Mouse (Mus musculus) midbrain, embryonic 10.5 days (tissue): ENCODE measurements at regions not wholly inside any gene's neighbourhood (a gene's known extent, or its start where the extent isn't known, plus 50 kb on each side); places are given as distances from the start of the nearest gene placed in this dataset.
A peak's percentile ranks its signal among the peaks of the same experiment; 100 is the strongest.

ENCODE experiments used
- DNase-seq: peaks from one replicate; pipeline ENCODE4 v3.0.0-alpha.2; 2017; ENCODE audit warnings: low spot score
- H3K27ac ChIP-seq: fragments of 300-500 bp; sonication (generic); replicated peaks from 2 replicates; pipeline ENCODE4 v1.5.1; 2016; ENCODE audit warnings: mild to moderate bottlenecking
- H3K27me3 ChIP-seq: fragments of 300-500 bp; sonication (generic); 2 replicates; pipeline ENCODE4 v1.6.1; 2016; ENCODE audit warnings: low read depth, mild to moderate bottlenecking; ENCODE audit not compliant: poor library complexity, severe bottlenecking
- H3K36me3 ChIP-seq: fragments of 300-500 bp; sonication (generic); 2 replicates; pipeline ENCODE4 v1.6.1; 2016; ENCODE audit warnings: mild to moderate bottlenecking, moderate library complexity
- H3K4me1 ChIP-seq: fragments of 300-500 bp; sonication (generic); 2 replicates; pipeline ENCODE4 v1.6.1; 2016
- H3K4me3 ChIP-seq: fragments of 300-500 bp; sonication (generic); 2 replicates; pipeline ENCODE4 v1.5.1; 2016; ENCODE audit warnings: mild to moderate bottlenecking, moderate library complexity
- H3K9me3 ChIP-seq: fragments of 300-500 bp; sonication (generic); replicated peaks from 2 replicates; pipeline ENCODE4 v1.6.1; 2016; ENCODE audit warnings: mild to moderate bottlenecking
- WGBS: fragments of 180-500 bp; shearing (Covaris S2); methylation state at CpG from one replicate; pipeline ENCODE4 v1.1.7; 2016; 5-methylcytosine and 5-hydroxymethylcytosine counted together

DNA sequence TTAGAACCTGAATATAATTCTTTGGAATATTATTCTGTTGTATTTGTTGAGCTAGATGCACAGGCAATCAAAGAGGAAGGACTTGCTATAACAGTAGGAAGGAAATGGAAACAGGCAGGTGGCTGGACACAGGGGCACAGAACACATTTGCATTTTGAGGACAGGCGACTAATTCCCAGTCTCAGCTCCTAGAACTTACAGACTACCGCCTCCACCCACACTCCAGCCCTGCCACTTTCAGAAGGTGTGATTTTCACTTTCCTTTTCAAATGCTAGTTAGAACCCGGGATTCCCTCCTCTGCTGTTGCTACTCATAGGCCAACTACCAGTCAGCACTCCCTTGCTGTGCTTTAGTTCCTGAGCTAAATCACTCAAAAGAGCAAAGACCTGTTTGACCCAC is 360.4 kb upstream of the Arid1b start:
- Histone ChIP-seq H3K27me3 (no peaks in the 10 kb centered on the region), H3K9me3 (no peaks in the 10 kb centered on the region), H3K4me1 (peaks cover 8% of the 10 kb centered on the region), H3K27ac (no peak overlapping the region), H3K4me3 (no peak overlapping the region), H3K36me3 (no peaks in the 10 kb centered on the region)
- DNase-seq, result no peak
- WGBS, result 62% methylated on average over 3 of the region's 3 CpGs

DNA sequence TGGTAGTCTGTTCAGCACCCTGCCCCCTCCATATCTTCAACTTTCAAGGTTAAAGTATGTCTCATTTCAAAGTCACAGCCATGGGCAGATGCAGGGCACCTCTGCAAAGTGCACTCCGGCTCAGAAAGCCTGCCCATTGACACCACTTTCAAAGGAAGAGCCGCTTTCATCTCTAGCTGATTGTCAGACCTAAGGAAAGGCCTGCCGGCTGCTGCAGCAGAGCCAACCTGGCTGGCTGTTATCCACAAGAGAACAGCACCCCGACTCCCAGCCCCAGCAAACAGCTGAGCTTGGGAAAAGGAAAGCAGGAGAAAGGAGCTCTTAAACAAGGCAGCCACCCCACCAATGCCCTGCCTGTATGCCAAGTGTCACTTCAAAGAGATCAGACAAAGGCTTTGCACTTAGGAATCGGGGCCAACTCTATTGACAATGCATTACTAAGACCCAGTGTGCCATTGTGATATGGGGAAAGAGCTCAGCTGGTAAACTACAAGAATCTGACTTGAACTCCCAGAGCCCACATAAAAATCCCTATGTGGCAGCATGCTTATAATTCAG is 357.3 kb upstream of the Arid1b start:
- Histone ChIP-seq H3K4me1 (peaks cover 6% of the 10 kb centered on the region), H3K27me3 (no peaks in the 10 kb centered on the region), H3K9me3 (no peaks in the 10 kb centered on the region), H3K36me3 (no peaks in the 10 kb centered on the region), H3K27ac (peak overlapping the region; percentile 46; the same call in 1 of the 2 replicates), H3K4me3 (no peak overlapping the region)
- no peak for DNase-seq
- WGBS, result 45% methylated on average over 5 of the region's 5 CpGs

DNA sequence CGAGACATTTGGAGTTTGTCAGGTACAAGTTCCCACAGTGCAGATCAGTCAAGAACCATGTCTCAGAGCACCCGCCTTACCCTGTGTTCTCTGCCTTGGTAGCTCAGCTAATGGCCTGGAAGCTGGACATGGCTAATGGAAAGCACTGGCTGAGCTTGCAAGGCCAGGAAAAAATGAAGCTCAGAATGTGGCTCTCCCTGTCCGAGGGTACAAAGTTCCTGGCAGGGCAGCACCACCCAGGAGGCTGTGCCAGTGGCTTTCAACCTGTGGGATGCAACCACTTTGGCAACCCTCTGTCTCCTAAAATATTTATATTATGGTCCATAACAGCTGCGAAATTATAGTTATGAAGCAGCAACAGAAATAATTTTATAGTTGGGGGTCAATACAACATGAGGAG is 354.6 kb upstream of the Arid1b start:
- DNase-seq, result no peak
- 88% methylated on average over 4 of the region's 4 CpGs for WGBS
- H3K9me3 ChIP-seq, result no peaks in the 10 kb centered on the region

DNA sequence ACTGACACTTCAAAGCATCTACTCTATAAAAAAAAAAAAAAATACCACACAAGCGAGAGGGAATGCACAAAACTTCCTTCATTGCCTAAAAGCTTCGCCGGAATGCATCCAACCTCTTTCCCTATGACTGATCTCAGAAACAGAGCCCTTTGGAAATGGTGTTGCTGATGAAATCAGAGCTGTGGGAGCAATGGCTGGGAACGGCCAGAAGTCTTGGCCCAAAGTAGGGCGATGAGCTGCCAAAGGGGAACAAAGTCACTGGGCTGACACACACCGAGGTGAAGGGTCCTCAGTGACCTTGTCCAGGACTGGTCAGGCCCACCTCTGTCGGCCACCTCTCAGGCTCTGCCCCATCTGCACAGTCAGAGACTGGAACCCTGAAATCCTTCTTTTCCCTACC is 353.6 kb upstream of the Arid1b start:
- 93% methylated on average over 7 of the region's 7 CpGs for WGBS
- H3K27me3 ChIP-seq, result no peaks in the 10 kb centered on the region
- H3K27ac ChIP-seq, result no peak overlapping the region
- H3K9me3 ChIP-seq, result no peaks in the 10 kb centered on the region
- H3K4me3 ChIP-seq, result no peak overlapping the region
- H3K4me1 ChIP-seq, result peaks cover 6% of the 10 kb centered on the region
- no peaks in the 10 kb centered on the region for H3K36me3 ChIP-seq
- DNase-seq, result no peak

More for the DNA sequence above, 354.6 kb upstream of the Arid1b start:
- Histone ChIP-seq H3K36me3 (no peaks in the 10 kb centered on the region), H3K4me3 (no peak overlapping the region), H3K27me3 (no peaks in the 10 kb centered on the region), H3K4me1 (peaks cover 6% of the 10 kb centered on the region), H3K27ac (no peak overlapping the region)

DNA sequence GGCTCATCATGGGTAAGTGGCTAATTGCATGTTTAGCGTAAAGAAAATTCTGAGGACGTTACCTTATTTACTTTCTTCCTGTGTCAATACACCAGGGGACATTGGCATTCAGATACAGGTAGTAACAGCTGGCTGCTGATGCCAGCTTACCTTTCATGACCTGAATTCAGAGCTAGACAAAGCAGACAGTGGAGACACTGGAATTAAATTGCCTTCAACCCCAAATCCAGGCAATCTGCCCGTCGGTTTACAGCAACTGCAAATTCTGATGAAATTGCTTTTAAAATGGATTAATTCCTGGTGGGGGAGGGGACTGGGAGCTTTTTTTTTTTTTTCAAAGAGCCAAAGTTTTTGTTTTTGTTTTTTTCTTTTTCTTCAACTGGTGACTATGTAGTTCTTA is 353.0 kb upstream of the Arid1b start:
- Histone ChIP-seq H3K9me3 (no peaks in the 10 kb centered on the region), H3K27me3 (no peaks in the 10 kb centered on the region), H3K27ac (no peak overlapping the region), H3K4me1 (peaks cover 6% of the 10 kb centered on the region), H3K36me3 (no peaks in the 10 kb centered on the region), H3K4me3 (no peak overlapping the region)
- WGBS, result 81% methylated on average over 4 of the region's 4 CpGs
- no peak for DNase-seq

DNA sequence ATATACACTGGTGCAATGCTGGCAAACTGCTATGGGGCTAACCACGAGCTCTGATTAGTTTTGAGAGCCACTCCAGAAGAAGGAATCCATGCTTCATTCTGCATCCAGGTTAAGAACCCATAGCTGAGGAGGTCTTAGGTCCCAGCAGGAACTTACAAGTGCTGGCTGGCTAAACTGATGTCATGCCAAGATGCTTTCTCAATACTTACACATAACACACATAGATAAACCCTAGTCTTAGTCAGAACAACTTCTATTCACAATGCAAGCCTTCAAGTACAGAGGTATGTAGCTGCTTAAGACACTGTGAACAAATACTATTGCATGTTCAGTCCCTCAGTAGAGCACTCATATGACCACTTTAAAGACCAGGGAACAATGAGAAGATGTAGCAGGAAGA is 352.1 kb upstream of the Arid1b start:
- DNase-seq, result no peak
- Histone ChIP-seq H3K4me1 (peaks cover 1% of the 10 kb centered on the region), H3K27me3 (no peaks in the 10 kb centered on the region), H3K4me3 (no peak overlapping the region), H3K36me3 (no peaks in the 10 kb centered on the region), H3K9me3 (no peaks in the 10 kb centered on the region), H3K27ac (no peak overlapping the region)
- 69% methylated on average over 1 of the region's 1 CpGs for WGBS

DNA sequence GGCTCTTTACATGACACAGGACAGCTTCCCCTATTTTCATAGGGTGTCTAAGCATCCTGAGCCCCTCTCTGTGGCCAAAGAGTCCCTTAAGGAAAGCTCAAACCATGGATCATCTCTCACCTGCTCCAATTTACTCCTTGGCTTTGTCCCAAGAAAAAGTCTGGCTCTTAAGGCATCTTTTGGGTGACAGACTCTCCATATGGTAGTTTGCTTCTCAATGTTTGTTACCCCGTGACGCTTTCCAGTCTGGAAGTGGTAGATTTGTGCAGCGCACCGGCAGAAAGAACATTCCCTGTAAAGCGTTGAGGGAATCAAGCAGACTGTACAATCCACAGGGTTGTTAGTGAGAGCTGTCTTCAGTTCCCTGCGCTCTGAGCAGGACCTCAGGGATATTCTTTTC is 350.8 kb upstream of the Arid1b start:
- Histone ChIP-seq H3K27ac (no peak overlapping the region), H3K4me3 (no peak overlapping the region), H3K4me1 (no peaks in the 10 kb centered on the region), H3K36me3 (no peaks in the 10 kb centered on the region), H3K27me3 (no peaks in the 10 kb centered on the region), H3K9me3 (no peaks in the 10 kb centered on the region)
- 88% methylated on average over 6 of the region's 6 CpGs for WGBS
- DNase-seq, result no peak

DNA sequence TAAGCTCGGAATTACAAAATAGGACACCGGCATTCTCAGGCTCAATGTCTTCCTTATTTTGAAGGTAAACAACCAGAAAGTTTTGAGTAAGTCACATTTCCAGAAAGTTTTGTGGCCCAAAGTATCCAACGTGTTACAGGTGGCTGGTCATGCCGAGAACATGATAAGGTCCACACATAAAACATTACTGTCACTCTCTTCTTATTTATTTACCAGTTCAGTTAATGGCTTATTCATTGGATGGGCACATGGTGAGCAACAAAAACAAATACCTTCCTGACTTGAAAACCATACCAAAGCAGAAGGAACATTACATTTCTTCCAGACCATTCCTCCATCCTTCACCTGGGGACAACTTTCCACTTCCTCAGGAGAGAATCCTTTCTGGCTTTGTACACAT is 345.5 kb upstream of the Arid1b start:
- Histone ChIP-seq H3K4me1 (no peaks in the 10 kb centered on the region), H3K9me3 (no peaks in the 10 kb centered on the region), H3K4me3 (no peak overlapping the region), H3K27ac (no peak overlapping the region), H3K27me3 (no peaks in the 10 kb centered on the region), H3K36me3 (no peaks in the 10 kb centered on the region)
- DNase-seq, result no peak
- WGBS, result 90% methylated on average over 4 of the region's 4 CpGs

DNA sequence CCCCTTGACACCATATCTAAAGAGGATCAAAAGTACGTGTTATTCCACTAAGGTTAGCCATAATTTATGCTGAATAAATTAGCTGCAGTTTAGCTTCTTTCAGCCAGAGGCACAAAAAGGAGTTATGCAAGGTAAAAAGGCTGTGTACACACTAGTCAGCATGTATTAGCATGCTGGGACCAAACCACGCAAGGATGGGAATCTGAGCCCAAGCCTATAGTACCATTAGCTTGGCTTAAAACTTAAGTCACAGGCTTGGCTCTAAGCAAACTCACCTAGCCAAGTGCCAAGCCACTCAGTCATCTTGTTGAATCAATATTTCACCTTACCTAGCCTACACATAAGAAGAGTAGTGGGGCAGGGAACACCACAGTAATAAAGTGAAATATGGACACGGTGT is 339.9 kb upstream of the Arid1b start:
- WGBS, result 85% methylated on average over 3 of the region's 3 CpGs
- no peak for DNase-seq

DNA sequence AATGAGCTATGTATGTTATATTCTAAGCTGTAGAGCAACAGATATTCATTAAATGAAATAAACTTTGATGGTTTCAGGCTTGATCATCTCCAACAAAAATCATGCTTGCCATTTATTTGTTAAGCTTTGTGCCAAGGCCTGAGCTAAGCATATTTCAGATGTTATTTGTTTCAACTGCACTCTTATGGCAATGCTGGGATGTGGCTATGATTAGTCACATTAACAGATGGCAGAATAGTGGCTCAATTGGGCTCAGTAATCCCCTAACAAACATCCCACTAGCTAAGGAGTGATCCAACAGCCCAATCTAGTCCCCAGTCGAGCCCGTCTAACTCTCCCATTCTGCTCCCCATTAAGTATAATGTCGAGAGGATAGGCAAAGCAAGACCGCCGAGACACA is 332.1 kb upstream of the Arid1b start:
- Histone ChIP-seq H3K4me3 (no peak overlapping the region), H3K36me3 (no peaks in the 10 kb centered on the region), H3K4me1 (no peaks in the 10 kb centered on the region), H3K9me3 (no peaks in the 10 kb centered on the region), H3K27me3 (no peaks in the 10 kb centered on the region), H3K27ac (no peak overlapping the region)
- DNase-seq, result no peak
- 88% methylated on average over 5 of the region's 5 CpGs for WGBS

More for the DNA sequence above, 339.9 kb upstream of the Arid1b start:
- no peaks in the 10 kb centered on the region for H3K36me3 ChIP-seq
- no peaks in the 10 kb centered on the region for H3K27me3 ChIP-seq
- no peaks in the 10 kb centered on the region for H3K9me3 ChIP-seq
- no peak overlapping the region for H3K4me3 ChIP-seq
- H3K27ac ChIP-seq, result no peak overlapping the region
- no peaks in the 10 kb centered on the region for H3K4me1 ChIP-seq

DNA sequence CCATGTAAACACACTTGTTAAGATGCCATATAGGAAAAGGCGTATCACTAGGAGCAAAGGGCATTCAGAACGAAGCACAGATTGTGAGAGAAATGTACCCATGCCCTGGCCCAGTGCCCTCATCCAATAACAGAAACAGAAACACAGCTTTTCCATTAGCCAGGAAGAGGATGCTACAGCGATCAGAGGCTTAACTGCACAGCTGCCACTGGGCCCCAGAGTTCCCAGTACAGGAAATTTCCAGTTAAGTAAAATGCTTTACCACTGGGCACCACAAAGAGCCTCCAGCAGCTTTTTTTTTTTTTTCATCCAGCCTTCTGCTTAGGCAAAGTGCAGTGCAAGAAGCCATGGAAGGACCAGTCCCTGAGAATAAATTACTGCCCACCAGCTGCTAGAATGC is 325.6 kb upstream of the Arid1b start:
- H3K36me3 ChIP-seq, result no peaks in the 10 kb centered on the region
- no peak overlapping the region for H3K27ac ChIP-seq
- H3K27me3 ChIP-seq, result peaks cover 10% of the 10 kb centered on the region; the same call in 1 of the 2 replicates
- DNase-seq, result no peak
- H3K4me1 ChIP-seq, result peaks cover 8% of the 10 kb centered on the region; the same call in 1 of the 2 replicates
- WGBS, result 84% methylated on average over 3 of the region's 3 CpGs
- H3K9me3 ChIP-seq, result no peaks in the 10 kb centered on the region
- no peak overlapping the region for H3K4me3 ChIP-seq

DNA sequence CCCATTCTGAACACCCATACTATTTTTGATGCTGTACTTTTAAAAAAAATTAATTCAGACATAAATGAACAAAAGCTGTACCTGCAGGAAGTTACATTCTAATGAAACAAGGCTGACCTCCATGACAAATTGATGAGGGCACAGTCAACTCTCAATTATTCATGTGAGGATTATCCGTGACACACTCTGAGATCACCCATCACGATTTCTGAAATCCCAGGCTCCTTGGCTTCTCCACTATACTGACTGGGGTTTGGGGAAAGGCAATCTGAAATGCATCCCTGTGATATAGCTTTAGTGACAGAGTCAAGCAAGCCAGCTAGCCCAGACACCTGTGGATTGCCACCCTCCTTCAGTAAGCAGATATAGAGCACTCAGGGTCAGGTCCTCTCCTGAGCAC is 320.9 kb upstream of the Arid1b start:
- no peak for DNase-seq
- H3K4me1 ChIP-seq, result peaks cover 9% of the 10 kb centered on the region; the same call in 1 of the 2 replicates
- no peak overlapping the region for H3K4me3 ChIP-seq
- no peaks in the 10 kb centered on the region for H3K36me3 ChIP-seq
- WGBS, result 70% methylated on average over 2 of the region's 2 CpGs
- peaks cover 36% of the 10 kb centered on the region for H3K27me3 ChIP-seq
- H3K9me3 ChIP-seq, result no peaks in the 10 kb centered on the region
- no peak overlapping the region for H3K27ac ChIP-seq

DNA sequence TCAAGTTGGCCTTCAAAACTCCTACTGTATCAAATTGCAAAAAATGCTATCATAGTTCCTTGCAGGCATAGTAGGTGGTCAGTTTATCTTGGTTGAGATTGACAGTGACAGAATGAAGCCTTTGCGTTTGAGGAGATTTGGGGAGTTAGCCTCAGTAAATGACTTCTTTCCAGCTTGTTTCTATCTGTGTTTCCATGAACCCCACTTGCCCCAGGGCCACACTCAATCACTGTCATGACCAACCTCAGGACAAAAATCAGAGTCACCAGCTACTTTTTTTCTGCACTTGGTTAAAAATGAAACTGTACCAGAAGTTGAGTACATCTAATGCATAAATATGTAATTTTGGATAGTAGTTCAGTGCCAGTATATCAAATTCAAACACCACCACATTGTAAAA is 287.7 kb upstream of the Arid1b start:
- 95% methylated on average over 1 of the region's 1 CpGs for WGBS

DNA sequence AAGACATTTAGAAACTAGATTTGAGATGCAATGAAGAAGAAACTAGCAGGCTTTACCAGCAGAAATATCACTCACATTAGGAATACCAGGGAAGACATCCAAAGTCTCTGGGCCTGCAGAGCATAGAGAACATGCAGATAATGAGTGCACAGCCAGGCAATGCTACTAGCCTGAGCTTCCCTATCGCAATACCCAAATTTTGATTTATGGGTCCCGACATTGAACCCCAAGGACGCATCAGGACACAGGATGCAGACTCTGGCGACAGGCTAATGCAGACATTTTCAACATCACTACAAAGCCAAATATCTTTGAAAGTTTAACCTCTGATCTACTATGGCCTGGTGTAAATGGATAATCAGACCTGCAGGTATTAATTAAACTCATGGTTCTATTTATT is 273.1 kb upstream of the Arid1b start:
- no peak overlapping the region for H3K4me3 ChIP-seq
- WGBS, result 89% methylated on average over 4 of the region's 4 CpGs

More for the DNA sequence above, 287.7 kb upstream of the Arid1b start:
- H3K4me1 ChIP-seq, result no peaks in the 10 kb centered on the region
- no peak overlapping the region for H3K4me3 ChIP-seq
- DNase-seq, result no peak
- no peaks in the 10 kb centered on the region for H3K27me3 ChIP-seq
- no peak overlapping the region for H3K27ac ChIP-seq
- H3K36me3 ChIP-seq, result no peaks in the 10 kb centered on the region
- no peaks in the 10 kb centered on the region for H3K9me3 ChIP-seq

More for the DNA sequence above, 273.1 kb upstream of the Arid1b start:
- no peaks in the 10 kb centered on the region for H3K27me3 ChIP-seq
- H3K9me3 ChIP-seq, result no peaks in the 10 kb centered on the region
- no peak overlapping the region for H3K27ac ChIP-seq
- no peaks in the 10 kb centered on the region for H3K36me3 ChIP-seq
- DNase-seq, result no peak
- H3K4me1 ChIP-seq, result no peaks in the 10 kb centered on the region; the same call in 1 of the 2 replicates
